Mouse (Mus musculus): ENCODE results near the gene Txnl4b. TPM values are rescaled to one million over a fixed set of nuclear protein-coding genes. Genes with fewer than 3 reads are reported as not detected.

Gene Txnl4b
- polyA plus RNA-seq, 1 experiment from 2014 or later, result 30.8 TPM

GRCm38 (mm10) chr8:109591367-109591766, 25.7 kb downstream of the Txnl4b start:
- Histone ChIP-seq H3K9ac (replicated peaks; ENCODE audit: low read depth, low read length) (no peak overlapping the region), H3K9me3 (ENCODE audit: control insufficient read depth, low read length) (no peaks in the 10 kb centered on the region), H3K27ac (ENCODE audit: low read length) (no peak overlapping the region), H3K4me2 (ENCODE audit: low read length) (no peak overlapping the region), H3K36me3 (ENCODE audit: control insufficient read depth, insufficient read depth) (no peaks in the 10 kb centered on the region), H3K4me3 (replicated peaks; ENCODE audit: low read length) (no peak overlapping the region), H3K27me3 (replicated peaks; ENCODE audit: control insufficient read depth, insufficient read depth, low read length) (no peaks in the 10 kb centered on the region), H3K4me1 (replicated peaks; ENCODE audit: control insufficient read depth, insufficient read depth, low read length) (no peaks in the 10 kb centered on the region)
- 86% methylated on average over 3 of the region's 3 CpGs for WGBS
- no peak for ATAC-seq

DNA sequence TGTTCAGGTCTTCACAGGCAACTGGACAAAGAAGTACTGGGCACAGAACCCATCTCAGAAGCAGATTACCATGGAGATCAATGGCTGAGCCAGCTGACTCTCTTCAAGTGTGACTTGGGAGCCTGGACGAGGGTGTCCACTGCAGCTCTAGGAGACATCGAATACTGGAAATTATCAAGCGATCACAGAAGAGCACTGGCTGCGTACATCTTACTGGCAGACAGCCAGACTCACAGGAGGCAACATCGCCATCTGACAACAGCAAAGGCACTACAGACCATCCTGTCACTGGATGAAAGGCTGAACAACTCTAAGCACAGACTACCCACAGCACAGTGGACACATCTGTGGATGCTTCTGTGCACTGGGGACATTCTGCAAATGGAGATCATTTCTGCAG, 26.5 kb downstream of the Txnl4b start:
- no peak for ATAC-seq
- Histone ChIP-seq H3K9ac (replicated peaks; ENCODE audit: low read depth, low read length) (no peak overlapping the region), H3K36me3 (ENCODE audit: control insufficient read depth, insufficient read depth) (no peaks in the 10 kb centered on the region), H3K4me3 (replicated peaks; ENCODE audit: low read length) (no peak overlapping the region), H3K4me2 (ENCODE audit: low read length) (no peak overlapping the region), H3K27me3 (replicated peaks; ENCODE audit: control insufficient read depth, insufficient read depth, low read length) (no peaks in the 10 kb centered on the region), H3K9me3 (ENCODE audit: control insufficient read depth, low read length) (no peaks in the 10 kb centered on the region), H3K27ac (ENCODE audit: low read length) (no peak overlapping the region), H3K4me1 (replicated peaks; ENCODE audit: control insufficient read depth, insufficient read depth, low read length) (no peaks in the 10 kb centered on the region)
- WGBS, result 84% methylated on average over 5 of the region's 5 CpGs

GRCm38 (mm10) chr8:109593117-109593788, 27.6 kb downstream of the Txnl4b start:
- WGBS, result 78% methylated on average over 6 of the region's 6 CpGs
- Histone ChIP-seq H3K9ac (replicated peaks; ENCODE audit: low read depth, low read length) (no peak overlapping the region), H3K27ac (ENCODE audit: low read length) (no peak overlapping the region), H3K4me3 (replicated peaks; ENCODE audit: low read length) (no peak overlapping the region), H3K4me1 (replicated peaks; ENCODE audit: control insufficient read depth, insufficient read depth, low read length) (no peaks in the 10 kb centered on the region), H3K36me3 (ENCODE audit: control insufficient read depth, insufficient read depth) (no peaks in the 10 kb centered on the region), H3K9me3 (ENCODE audit: control insufficient read depth, low read length) (no peaks in the 10 kb centered on the region), H3K4me2 (ENCODE audit: low read length) (no peak overlapping the region), H3K27me3 (replicated peaks; ENCODE audit: control insufficient read depth, insufficient read depth, low read length) (no peaks in the 10 kb centered on the region)
- ATAC-seq, result no peak

- WGBS, result 48% methylated on average over 8 of the region's 8 CpGs
- Histone ChIP-seq H3K36me3 (ENCODE audit: control insufficient read depth, insufficient read depth) (peaks cover 3% of the 10 kb centered on the region; the same call in 1 of the 2 replicates), H3K27ac (ENCODE audit: low read length) (no peak overlapping the region), H3K4me1 (replicated peaks; ENCODE audit: control insufficient read depth, insufficient read depth, low read length) (no peaks in the 10 kb centered on the region), H3K4me3 (replicated peaks; ENCODE audit: low read length) (no peak overlapping the region), H3K9me3 (ENCODE audit: control insufficient read depth, low read length) (no peaks in the 10 kb centered on the region), H3K27me3 (replicated peaks; ENCODE audit: control insufficient read depth, insufficient read depth, low read length) (no peaks in the 10 kb centered on the region), H3K4me2 (ENCODE audit: low read length) (no peak overlapping the region), H3K9ac (replicated peaks; ENCODE audit: low read depth, low read length) (no peak overlapping the region)
- ATAC-seq, result no peak
These were observed 30.2 kb downstream of the Txnl4b start for GRCm38 (mm10) chr8:109595854-109596253.

DNA sequence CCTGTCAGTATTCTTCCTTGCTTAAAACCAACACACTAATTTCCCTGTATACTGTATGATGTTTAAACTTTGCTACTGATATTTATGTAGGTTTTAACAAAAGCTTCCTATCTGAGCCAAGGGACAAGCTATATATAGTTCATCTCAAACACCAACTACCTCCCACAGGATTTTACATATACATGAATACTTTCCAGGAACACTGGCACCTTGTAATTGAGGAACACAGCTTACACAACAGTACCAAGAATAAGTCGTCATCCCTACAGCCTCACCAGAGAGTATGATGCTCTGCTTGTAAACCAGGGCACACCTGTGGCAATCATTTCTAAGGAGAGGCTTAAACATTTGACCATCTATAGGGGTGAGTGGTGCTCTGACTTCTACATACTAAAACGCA, 41.0 kb downstream of the Txnl4b start:
- Histone ChIP-seq H3K27me3 (replicated peaks; ENCODE audit: control insufficient read depth, insufficient read depth, low read length) (no peaks in the 10 kb centered on the region), H3K27ac (ENCODE audit: low read length) (no peak overlapping the region), H3K4me3 (replicated peaks; ENCODE audit: low read length) (no peak overlapping the region), H3K9ac (replicated peaks; ENCODE audit: low read depth, low read length) (no peak overlapping the region), H3K36me3 (ENCODE audit: control insufficient read depth, insufficient read depth) (0 out of 2 replicates have a peak, but pooled peaks cover 4% of the 10 kb centered on the region), H3K4me2 (ENCODE audit: low read length) (no peak overlapping the region), H3K9me3 (ENCODE audit: control insufficient read depth, low read length) (no peaks in the 10 kb centered on the region), H3K4me1 (replicated peaks; ENCODE audit: control insufficient read depth, insufficient read depth, low read length) (peaks cover 13% of the 10 kb centered on the region)
- no peak for ATAC-seq
- WGBS, result 83% methylated on average over 2 of the region's 2 CpGs

- WGBS, result 4% methylated on average over 12 of the region's 12 CpGs
- H3K9ac ChIP-seq (replicated peaks; ENCODE audit: low read depth, low read length), result peak overlapping the region; percentile 63
These were observed 42.0 kb downstream of the Txnl4b start for GRCm38 (mm10) chr8:109607650-109608049.

GRCm38 (mm10) chr8:109608271-109609152, 42.8 kb downstream of the Txnl4b start, which contains the start of gene Dhodh:
Dhodh (minus strand) TSS chr8:109608673.
- peak within 1 kb of the TSS; percentile 74 for H3K9ac ChIP-seq (replicated peaks; ENCODE audit: low read depth, low read length)
- peak within 1 kb of the TSS; percentile 66 for H3K4me3 ChIP-seq (replicated peaks; ENCODE audit: low read length)
- no peaks in the 10 kb centered on the region for H3K27me3 ChIP-seq (replicated peaks; ENCODE audit: control insufficient read depth, insufficient read depth, low read length)
- H3K36me3 ChIP-seq (ENCODE audit: control insufficient read depth, insufficient read depth), result 0 out of 2 replicates have a peak, but pooled peaks cover 4% of the 10 kb centered on the region
- H3K9me3 ChIP-seq (ENCODE audit: control insufficient read depth, low read length), result no peaks in the 10 kb centered on the region
- WGBS, result under 1% methylated on average over 42 of the region's 42 CpGs
- H3K27ac ChIP-seq (ENCODE audit: low read length), result peak within 1 kb of the TSS; percentile 97
- H3K4me1 ChIP-seq (replicated peaks; ENCODE audit: control insufficient read depth, insufficient read depth, low read length), result peaks cover 13% of the 10 kb centered on the region
- H3K4me2 ChIP-seq (ENCODE audit: low read length), result peak within 1 kb of the TSS; percentile 81
- peak; percentile 99 for ATAC-seq

More at GRCm38 (mm10) chr8:109607650-109608049, 42.0 kb downstream of the Txnl4b start:
- no peak for ATAC-seq
- Histone ChIP-seq H3K4me2 (ENCODE audit: low read length) (peak overlapping the region; percentile 81), H3K9me3 (ENCODE audit: control insufficient read depth, low read length) (no peaks in the 10 kb centered on the region), H3K27ac (ENCODE audit: low read length) (peak overlapping the region; percentile 37; the same call in 1 of the 2 replicates), H3K4me1 (replicated peaks; ENCODE audit: control insufficient read depth, insufficient read depth, low read length) (peaks cover 13% of the 10 kb centered on the region), H3K27me3 (replicated peaks; ENCODE audit: control insufficient read depth, insufficient read depth, low read length) (no peaks in the 10 kb centered on the region), H3K4me3 (replicated peaks; ENCODE audit: low read length) (peak overlapping the region; percentile 66), H3K36me3 (ENCODE audit: control insufficient read depth, insufficient read depth) (0 out of 2 replicates have a peak, but pooled peaks cover 4% of the 10 kb centered on the region)

GRCm38 (mm10) chr8:109609153-109609502, 43.4 kb downstream of the Txnl4b start:
- Histone ChIP-seq H3K4me2 (ENCODE audit: low read length) (peak overlapping the region; percentile 73), H3K4me1 (replicated peaks; ENCODE audit: control insufficient read depth, insufficient read depth, low read length) (peaks cover 13% of the 10 kb centered on the region), H3K27ac (ENCODE audit: low read length) (peak overlapping the region; percentile 97), H3K27me3 (replicated peaks; ENCODE audit: control insufficient read depth, insufficient read depth, low read length) (no peaks in the 10 kb centered on the region), H3K9me3 (ENCODE audit: control insufficient read depth, low read length) (no peaks in the 10 kb centered on the region), H3K36me3 (ENCODE audit: control insufficient read depth, insufficient read depth) (0 out of 2 replicates have a peak, but pooled peaks cover 4% of the 10 kb centered on the region), H3K9ac (replicated peaks; ENCODE audit: low read depth, low read length) (peak overlapping the region; percentile 74), H3K4me3 (replicated peaks; ENCODE audit: low read length) (peak overlapping the region; percentile 66)
- no peak for ATAC-seq
- WGBS, result 14% methylated on average over 5 of the region's 5 CpGs
